Mouse (Mus musculus) MEL (cell line): ENCODE results near the gene Ano8.

Experiments
- CTCF ChIP-seq, 3 experiments: IDR thresholded peaks in 2 of 3; conservative IDR thresholded peaks in 1 of 3; 2 replicates each; pipeline ENCODE4 v1.5.1; 2011 to 2012; ENCODE audit warnings: low read length in 3 of 3, low read depth in 2 of 3, mild to moderate bottlenecking in 2 of 3, improper control_type of control experiment in 1 of 3, inconsistent platforms in 1 of 3, mixed read lengths in 1 of 3, moderate library complexity in 1 of 3; ENCODE audit not compliant: control insufficient read depth in 1 of 3, insufficient read depth in 1 of 3, poor library complexity in 1 of 3, severe bottlenecking in 1 of 3
- EP300 ChIP-seq, 2 experiments: IDR thresholded peaks; 2 replicates each; pipeline ENCODE4 v1.6.1; 2011; ENCODE audit warnings: improper control_type of control experiment in 2 of 2, low read length in 2 of 2, low read depth in 1 of 2, mild to moderate bottlenecking in 1 of 2
- GATA1 ChIP-seq: IDR thresholded peaks from 2 replicates; pipeline ENCODE4 v1.6.1; 2011; ENCODE audit warnings: low read depth, low read length, improper control_type of control experiment
- MAFK ChIP-seq: IDR thresholded peaks from 2 replicates; pipeline ENCODE4 v1.6.1; 2011; ENCODE audit warnings: low read depth, mild to moderate bottlenecking, low read length, improper control_type of control experiment, borderline replicate concordance
- POLR2A ChIP-seq, 2 experiments: IDR thresholded peaks; 2 replicates each; pipeline ENCODE4 v1.6.1; 2011 to 2012; ENCODE audit warnings: low read length in 2 of 2, mild to moderate bottlenecking in 2 of 2, control low read depth in 1 of 2, improper control_type of control experiment in 1 of 2, low read depth in 1 of 2, moderate library complexity in 1 of 2; ENCODE audit not compliant: control insufficient read depth in 1 of 2, insufficient read depth in 1 of 2, poor library complexity in 1 of 2
- ZKSCAN1 ChIP-seq: IDR thresholded peaks from 2 replicates; pipeline ENCODE4 v1.6.1; 2012; ENCODE audit warnings: low read depth, mild to moderate bottlenecking, inconsistent platforms, low read length, improper control_type of control experiment, moderate library complexity

DNA sequence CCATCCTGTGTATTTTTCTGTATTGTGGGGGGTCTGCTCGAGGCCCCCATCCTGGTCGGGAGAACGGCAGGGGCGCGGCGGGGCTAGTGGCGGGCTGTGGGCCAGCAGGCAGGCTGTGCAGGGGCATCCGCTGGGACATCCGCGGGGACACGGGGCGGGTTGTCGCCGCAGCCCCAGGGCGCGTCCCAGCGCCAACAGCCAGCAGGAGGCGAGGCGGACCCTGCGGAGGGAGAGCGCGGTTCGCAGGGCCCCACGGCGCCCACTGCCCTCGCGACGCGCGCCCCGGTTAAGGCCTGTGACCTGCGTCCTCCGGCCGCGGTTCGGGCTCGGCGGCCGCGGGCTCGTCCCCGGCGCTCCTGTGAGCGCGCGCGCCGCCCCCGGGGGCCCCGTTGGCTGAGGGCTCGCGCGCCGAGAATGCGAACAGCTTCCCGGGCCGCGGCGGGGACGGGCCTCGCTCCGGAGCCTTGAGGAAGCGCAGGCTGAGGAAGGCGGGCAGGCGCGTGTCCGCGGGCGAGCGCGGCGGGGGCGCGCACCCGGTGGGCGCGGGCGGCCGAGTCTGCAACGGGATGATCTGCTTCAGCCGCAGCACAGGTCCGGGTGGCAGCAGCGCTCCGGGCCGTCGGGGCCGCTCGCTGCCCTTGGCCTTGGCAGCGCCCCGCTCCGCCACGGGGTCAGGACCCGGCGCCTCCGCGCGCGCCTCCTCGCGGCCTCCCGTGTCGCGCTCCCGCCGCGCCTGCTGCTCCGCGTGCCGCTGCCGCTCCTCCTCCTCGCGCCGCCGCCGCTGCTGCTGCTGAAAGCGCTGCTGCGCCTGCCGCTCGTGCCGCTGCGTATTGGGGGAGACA, 9.4 kb downstream of the Ano8 start:
- TF ChIP-seq EP300 (IDR thresholded peaks at IDR 0.05; ENCODE audit: low read depth in 1 of 2, low read length in 2 of 2) (no peak), CTCF (IDR thresholded peaks at IDR 0.05 in 2 of 3, conservative IDR thresholded peaks at IDR 0.05 in 1 of 3; ENCODE audit: control insufficient read depth in 1 of 3, insufficient read depth in 1 of 3, low read depth in 2 of 3, low read length in 3 of 3, poor library complexity in 1 of 3, severe bottlenecking in 1 of 3) (no peak), GATA1 (no peak), MAFK (no peak), POLR2A (IDR thresholded peaks at IDR 0.05; ENCODE audit: control insufficient read depth in 1 of 2, insufficient read depth in 1 of 2, low read depth in 1 of 2, low read length in 2 of 2, poor library complexity in 1 of 2) (peak; percentile 27 to 34; a peak in 1 of 4 replicates), ZKSCAN1 (no peak)
